Mouse (Mus musculus) B cell, adult 2 months (primary cell): ENCODE results near the gene Rsc1a1.
A peak's percentile ranks its signal among the peaks of the same experiment; 100 is the strongest.

Source experiments
- DNase-seq, 2 experiments: peaks; one replicate each; pipeline ENCODE4 v3.0.0; 2022

Gene Rsc1a1

DNA sequence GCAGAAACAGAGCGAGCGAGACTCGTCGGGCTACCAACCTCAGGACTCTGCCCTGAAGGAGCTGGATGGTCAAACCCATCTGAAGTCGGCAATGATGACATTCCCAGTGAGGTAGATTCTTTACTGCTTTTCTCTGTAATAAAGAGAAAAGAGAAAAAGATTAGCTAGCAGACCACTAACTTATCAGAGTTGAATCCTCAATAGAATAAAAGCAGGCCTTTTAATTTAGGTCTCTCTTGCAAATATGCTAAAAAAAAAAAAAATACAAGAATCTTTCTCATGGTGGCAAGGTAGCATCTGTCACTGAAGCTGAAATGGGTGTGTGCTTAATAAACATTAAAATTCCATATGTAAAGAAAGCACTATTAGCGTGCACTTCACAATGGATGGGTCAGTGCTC is at the start of gene Rsc1a1:
Gene Rsc1a1, minus strand, starts transcription at position 101 of the 400 bp plus-strand sequence.
- DNase-seq = no peak

DNA sequence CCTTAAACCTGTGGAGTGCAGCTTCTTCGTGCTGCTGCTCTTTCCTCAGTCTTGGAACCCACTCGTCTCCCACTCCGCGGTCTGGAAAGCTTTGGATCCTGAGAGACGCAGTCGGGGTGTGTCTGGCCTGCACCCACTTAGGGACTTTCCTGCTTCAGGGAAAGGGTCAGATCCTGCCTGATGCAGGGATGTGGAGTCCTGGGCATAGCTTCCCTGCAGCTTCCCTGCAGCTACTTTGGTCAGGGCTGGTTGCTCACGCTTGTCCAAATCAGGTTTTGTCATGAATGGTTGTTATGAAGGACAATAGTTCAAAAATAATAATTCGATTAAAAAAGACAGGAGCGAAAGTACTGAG is 49.8 kb upstream of the Rsc1a1 start:
- no peak for DNase-seq

DNA sequence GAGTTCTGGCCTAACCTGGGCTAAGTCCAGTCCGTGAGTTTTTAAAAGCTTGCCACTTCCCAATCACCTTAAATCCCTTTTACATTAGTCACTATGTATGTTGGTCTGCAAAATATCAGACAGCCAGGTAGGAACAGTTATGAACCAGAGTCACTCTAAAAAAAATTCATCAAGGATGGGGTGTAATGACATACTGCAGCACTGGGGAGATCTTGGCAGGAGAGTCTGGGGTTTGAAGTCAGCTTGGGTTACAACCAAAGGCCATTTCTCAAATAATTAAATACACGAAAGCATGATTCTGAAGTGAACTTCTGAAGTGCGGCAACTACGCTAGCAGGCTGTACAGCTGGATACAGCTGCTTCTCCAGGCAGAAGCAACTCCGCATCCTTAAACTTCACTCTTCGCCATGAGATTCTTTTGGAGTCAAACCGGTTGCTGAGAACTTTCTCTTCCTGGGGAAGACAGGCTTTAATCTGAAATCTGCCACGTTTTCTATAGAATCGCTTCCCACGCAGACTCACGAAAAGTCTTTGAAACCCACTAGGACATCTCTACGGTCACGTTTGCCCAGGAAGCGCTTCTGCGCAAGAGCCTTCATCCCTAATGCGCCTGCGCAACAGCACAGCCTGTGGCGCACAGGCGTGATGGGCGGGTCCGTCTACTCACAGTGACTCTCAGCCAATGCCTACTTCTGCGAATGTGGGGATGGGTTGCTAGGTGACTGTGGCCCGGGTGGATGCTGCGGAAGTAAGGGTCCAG is 49.2 kb upstream of the Rsc1a1 start:
- peak; percentile 82 to 83 for DNase-seq

DNA sequence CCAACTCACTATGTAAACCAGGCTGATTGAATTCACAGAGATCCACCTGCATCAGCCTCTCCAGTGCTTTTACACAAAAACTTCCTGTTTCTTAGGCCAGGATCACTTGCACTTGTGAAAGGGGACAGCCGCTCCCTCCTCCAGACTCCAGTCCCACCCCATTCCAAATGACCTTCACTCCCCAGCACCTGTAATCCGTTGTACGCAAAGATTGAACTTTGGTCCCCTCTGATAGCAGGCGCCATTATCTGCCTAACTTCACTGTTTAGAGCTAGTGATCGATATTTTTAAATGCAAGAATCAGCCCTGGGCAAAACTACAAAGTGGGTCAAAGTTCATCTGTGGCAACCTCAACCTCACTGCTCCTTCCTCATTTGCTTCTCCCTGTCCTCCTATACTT is 46.4 kb upstream of the Rsc1a1 start:
- DNase-seq = no peak

DNA sequence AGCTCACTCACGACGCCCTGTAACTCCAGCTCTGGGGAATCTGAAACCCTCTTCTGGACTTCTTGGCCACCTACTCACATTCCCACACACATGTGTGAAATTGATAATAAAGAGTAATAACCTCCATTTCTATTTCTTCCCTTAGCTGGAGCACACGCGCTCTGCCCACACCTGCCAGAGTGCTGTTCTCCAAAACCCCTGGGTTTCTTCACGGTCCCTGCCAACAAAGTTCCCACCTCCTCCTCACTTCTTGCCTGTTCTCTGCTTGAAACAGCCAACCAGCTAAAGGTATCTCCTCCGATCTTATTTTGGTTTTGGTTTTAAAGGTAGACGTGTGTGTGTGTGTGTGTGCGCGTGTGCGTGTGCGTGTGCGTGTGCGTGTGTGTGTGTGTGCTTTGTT is 45.0 kb upstream of the Rsc1a1 start:
- no peak for DNase-seq

DNA sequence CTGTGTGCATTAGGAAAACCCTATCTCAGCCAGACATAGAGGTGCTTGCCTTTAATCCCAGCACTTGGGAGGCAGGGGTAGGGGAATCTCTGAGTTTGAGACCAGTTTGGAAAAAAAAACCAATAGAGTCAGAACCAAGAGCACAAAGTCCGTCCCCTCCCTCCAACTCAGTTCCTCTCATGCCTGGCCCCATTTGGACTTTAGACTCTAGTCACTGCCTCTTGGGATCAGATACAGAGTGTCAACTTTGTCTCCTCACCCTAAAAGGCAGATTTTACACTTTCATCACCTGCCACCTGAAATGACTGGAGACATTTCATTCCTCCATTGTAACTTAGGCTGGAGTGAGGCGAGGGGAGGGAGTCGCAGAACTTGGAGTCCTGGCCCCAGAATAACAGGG is 43.9 kb upstream of the Rsc1a1 start:
- no peak for DNase-seq

DNA sequence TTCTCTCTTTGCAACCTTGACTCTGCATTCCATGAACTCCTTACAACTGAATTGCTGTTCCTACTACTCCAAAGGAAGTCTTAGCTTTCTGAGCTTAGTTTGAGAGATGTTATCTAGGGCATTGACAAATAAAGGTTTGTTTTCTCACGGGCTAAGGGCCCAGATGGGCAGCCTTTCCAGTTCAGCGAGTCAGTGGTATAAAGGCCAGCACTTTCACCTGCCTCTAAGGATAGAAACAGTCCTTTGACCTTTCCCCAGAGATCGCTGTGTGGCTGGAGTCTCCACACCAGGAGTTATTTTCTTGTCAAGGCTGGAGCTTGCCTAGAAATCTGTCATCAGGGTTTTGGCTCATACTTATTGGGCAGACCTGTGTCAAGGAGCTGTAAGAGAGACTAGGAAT is 40.3 kb upstream of the Rsc1a1 start:
- DNase-seq = no peak

DNA sequence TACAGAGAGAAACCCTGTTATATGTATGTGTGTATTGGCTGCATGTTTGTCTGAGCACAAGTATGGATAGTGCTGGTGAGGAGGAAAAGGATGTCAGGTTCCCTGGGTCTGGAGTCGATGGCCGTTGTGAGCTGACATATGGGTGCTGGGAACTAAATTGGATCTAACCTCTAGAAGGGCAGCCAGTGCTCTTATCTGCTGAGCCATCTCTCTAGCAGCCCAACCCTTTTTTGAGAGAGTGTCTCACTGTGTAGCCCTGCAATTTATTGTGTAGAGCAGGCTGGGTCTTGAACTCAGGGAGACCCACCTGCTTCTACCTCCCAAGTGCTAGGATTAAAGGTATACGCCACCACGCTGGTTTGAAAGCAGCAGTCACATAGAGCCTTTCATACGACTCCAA is 39.9 kb upstream of the Rsc1a1 start:
- DNase-seq = no peak

DNA sequence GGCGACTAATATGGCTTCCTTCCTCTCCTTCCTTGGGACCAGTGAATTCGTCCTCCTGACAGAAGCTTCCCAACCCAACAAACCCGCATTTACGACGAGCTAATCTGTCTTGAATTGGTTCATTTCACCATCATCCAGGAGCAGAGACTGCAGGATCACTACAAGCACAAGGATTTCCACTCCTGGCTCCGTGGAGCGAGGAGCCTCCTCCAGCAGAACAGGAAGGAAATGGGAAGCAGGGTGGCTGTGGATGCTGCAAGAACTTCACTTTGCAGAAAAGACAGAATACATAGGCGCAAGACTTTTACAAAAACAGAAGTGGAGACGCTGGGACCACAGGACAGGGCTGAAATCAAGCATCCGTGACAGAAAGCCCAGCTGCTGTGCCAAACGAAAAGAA is 39.2 kb upstream of the Rsc1a1 start:
- peak; percentile 32 to 36 for DNase-seq

DNA sequence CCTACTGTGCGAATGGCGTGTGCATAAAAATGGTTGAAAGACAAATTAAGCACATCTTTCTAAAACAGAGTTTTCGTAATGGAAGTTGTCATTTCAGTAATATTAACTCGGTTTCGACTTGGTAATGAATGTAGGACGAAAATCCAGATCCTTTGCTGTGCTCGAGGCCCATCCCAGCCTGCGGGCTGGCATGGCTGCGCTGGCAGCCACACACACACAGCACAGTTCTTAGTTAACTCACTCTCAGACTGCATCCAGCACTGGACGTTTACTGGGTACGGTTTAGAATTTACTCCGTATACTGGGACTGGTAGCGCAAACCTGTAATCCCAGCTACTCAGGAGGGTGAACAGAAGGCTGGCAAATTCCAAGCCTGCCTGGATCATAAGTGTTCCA is 38.3 kb upstream of the Rsc1a1 start:
- no peak for DNase-seq

DNA sequence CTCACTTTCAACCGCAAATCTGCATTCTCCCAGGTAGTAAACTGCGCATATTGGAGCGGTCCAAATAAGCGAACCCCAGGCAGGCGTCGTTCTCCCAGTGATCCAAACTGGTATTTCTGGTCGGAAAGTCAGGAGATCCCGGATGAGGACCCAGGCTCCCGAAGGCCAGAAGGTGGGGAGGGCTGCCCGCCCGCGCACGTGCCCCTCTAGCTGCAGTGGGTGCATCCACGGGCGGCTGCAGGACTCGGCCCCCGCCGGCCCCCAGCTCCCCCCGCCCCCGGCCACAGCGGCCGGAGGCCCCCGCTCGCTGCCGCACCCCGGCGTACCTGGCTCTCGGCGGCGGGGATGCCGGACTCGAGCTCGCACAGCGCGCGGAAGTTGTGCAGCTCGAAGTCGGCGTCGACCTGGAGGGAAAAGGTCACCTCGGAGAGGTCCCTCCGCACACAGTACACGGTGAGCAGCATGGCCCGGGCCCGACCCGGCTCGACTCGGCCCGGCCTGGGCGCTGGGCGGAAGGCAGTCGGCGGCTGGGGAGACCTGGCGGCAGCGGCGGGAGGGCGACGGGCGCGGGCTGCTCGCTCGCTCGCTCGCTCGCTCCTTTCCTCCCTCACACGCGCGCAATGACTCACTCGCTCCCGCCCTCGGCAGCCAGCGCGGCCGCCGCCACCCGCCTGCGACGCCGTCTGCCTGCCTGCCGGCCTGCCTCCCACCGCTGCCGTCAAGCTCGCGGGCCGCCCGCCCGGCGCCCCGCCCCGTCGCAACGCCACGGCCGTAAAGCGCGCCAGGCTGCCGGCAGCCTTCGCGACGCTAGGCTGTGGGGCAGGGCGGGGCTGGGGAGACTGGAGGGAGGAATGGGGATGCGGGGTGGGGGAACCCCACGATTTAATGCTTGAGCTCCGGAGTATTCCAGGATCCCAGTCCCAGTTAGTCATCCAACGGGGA is 37.6 kb upstream of the Rsc1a1 start, which contains the start of gene Ddi2:
Gene Ddi2, minus strand, starts transcription at position 689 of the 942 bp plus-strand sequence.
- DNase-seq = peak; percentile 92 to 93

DNA sequence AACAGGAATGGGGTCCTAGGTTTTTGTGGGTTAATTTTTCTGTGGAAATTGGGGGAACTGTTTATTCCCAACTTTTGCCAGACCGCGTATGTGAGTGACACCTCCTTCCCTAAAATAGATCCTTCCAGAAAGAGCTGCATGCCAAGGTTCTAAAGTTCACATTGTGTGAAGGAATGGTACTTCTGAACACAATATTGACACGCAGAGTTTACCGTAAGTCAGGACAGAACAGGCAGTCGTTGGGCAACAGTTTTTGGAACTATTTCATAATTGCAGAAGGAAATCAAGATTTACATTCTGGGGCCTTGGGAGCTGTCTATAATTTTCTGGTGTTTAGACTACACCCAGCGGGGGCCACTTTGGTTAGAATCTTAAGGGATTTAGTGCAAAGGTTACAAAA is 36.6 kb upstream of the Rsc1a1 start:
- no peak for DNase-seq

DNA sequence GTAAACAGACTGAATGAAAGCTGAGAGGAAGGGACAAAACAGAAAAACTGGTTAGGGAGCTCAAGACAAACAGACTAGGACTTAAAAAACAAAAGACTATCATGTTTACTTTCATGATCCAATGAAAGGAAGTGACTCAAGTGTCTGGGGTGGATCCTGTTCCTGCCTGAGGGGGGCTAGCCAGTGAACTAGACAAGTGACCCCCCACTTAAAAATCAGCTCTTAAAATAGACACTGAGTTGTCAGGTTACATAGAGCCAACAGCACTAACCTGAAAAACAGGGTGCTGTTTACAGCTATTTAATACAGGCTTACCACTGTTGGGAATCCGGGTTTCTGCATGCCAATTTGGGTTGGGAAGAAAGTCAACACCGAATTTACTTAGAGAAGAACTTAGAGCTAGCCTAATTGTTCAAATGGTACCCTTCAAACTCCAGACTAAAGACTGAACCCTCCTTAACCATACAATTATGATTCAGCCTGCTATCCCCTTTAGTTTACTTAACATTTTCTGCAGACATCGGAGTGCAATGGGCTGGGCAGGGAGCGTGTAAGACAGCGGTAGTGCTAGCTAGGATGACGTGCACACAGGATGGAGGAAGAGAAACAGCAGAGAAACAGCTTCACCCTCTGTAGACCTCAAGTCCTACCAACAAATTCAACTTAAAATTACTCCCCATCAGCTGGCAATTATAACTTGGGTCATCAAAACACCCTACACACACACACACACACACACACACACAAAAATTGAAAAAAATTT is 35.5 kb upstream of the Rsc1a1 start:
- peak; percentile 29 to 33 for DNase-seq

DNA sequence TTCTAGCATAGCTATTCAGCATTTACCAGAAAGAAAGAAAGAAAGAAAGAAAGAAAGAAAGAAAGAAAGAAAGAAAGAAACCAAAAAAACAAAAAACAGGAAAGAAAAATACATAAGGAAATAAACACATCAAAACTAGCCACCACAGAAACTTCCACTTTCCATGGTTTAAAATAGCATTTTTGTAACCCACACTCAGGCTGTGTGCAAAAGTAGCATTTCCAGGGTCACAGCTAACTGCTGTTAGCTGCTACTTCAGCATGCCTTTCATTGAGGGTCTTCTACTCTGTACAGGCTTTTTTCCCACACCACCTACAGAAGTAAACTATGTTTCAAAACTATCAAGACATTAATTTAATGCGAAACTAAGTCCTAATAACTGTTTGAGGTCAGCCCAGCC is 33.9 kb upstream of the Rsc1a1 start:
- no peak for DNase-seq

DNA sequence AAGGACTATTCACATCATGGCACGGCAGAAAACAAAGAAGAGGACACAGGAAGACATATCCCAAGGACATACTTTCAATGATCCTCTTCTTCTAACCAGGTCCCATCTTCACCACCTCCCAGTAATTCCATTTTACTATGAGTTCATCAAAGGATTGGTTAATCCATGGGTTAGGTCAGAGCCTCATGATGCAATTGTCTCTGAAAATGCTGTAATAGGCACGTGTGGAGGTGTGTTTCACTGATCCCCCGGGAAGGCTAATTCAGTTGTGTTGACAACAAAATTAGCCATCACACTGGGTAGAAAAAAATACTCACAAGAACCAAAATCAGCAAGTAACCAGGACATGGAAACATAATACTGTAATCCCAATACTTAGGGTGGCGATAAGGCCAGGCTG is 32.2 kb upstream of the Rsc1a1 start:
- DNase-seq = no peak

DNA sequence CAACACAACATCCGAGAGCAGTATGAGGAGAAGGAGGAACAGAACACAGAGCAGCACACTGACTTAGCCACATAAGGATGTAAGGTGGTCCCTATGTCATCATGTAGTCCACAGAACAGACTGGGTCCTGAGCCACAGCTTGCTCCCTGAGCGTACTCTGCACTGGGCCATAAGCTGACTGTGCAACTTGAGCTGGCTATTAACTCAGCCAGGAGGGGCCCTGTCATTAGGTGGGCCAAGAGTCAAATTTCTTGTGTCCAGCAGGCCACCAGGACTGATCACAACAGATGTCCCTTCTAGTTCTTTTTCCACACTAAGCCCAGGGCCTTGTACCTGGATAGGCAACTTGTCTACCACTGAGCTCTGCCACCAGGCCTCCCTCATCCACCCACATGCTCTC is 29.6 kb upstream of the Rsc1a1 start:
- no peak for DNase-seq

DNA sequence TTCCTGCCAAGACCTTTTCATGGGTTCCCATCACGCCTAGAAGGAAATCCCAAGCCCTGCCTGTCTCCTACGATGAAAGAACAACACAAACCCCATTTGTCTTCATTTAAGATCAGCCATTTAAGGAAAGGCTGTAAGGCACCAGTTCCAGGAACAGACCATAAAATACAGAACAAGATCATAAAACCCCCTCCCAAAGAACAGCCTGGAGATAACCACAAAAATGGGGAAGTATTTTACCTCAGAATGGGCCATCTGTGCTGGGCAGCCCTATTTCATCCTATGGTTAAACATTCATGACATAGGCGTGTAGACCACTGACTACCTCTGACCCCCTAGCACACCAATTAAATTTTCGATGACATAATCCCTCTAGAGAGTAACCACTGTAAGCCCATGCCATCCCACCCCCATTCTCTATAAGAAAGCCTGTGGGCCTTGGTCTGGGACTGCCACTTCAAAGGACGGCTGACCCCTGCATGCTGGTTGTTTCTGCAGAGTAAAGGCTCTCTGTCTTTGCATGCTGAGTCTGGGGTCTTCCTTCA is 28.3 kb upstream of the Rsc1a1 start:
- peak; percentile 24 to 28 for DNase-seq

DNA sequence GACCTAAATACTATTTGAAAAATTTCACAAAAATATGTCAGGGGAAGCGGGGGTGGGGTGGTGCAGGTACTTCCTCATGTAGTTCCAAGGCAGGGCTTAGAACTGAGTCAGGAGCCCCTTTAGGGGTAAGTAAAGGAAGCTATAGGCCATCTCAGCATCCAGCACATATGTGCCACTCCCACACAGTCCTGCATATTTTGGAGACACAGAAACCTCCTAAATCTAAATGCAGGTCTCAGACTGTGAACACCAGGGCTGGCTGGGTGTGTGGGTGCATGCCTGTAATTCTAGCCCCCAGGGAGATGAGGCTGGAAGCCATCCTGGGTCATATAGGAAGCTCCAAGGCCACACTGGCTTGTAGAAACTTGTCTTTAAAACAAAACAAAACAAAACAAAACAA is 25.9 kb upstream of the Rsc1a1 start:
- no peak for DNase-seq

DNA sequence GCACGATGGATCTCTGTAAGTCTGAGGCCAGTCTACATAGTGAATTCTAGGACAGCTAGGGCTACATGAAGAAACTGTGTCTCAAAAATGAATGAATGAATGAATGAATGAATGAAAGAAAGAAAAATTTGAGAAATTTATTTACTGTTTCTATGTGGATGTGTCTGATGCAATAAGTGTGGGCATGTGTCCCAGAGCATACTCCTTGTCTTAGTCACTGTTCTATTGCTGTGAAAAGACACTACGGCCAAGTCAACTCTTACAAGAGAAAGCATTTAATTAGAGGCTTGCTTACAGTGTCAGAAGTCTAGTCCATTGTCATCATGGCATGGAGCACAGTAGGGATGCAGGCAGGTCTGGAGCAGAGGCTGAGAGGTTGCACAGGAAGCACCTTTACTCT is 23.6 kb upstream of the Rsc1a1 start:
- no peak for DNase-seq

DNA sequence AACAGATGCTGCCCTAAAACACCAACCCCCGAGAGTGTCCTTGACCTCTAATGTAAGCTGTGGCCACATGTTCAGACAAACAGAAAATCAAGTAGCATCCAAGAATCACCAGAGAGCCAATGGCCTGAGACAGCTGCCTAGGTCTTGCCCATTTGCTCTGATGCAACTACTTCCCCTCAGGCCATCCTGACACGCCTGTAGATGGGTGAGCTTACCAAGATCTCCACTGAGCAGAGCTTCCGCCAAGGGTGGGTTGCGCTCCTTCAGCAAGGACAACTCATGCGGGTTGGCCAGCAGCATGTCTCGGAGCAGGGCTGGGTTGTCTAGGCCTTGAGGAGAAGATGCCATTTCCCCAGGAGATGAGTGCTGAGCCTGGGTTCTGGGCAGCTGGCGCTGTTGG is 22.6 kb upstream of the Rsc1a1 start:
- DNase-seq = no peak

DNA sequence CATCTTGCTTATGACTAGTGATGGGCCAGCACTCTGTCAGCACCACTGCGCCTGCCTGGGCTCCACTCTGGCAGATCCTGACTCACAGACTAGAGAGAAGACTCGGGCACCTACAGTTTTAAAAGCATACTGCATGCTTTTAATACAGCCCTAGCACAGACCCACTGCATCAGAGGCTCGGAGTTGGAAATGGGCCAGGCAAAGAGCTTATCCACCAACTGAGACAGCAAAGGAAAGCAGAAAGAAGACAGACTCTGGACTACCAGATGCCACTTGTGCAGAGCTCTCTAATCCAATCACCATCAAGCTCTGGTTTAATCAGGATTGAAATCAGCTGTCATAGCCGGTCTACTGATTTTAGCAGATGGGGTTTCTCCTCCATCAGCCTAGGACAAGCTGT is 19.9 kb upstream of the Rsc1a1 start:
- no peak for DNase-seq

DNA sequence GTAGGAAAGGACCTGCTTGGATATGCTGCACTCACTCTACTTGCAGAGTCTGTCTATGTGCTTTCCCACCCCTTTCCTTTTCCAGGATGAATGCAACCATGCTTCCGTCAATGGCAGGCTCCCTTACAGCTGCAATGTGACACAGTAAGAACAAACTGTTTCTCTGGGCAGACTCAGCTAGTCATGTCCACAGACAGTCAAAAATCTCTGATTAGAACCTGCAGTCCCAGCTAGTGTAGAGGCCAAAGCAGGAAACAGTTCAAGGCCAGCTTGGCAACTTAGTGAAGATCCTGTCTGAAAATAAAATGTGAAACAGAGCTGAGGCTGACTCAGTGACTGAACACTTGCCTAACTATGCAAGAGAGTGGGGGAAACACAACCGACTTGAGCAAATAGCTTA is 19.2 kb upstream of the Rsc1a1 start:
- no peak for DNase-seq

DNA sequence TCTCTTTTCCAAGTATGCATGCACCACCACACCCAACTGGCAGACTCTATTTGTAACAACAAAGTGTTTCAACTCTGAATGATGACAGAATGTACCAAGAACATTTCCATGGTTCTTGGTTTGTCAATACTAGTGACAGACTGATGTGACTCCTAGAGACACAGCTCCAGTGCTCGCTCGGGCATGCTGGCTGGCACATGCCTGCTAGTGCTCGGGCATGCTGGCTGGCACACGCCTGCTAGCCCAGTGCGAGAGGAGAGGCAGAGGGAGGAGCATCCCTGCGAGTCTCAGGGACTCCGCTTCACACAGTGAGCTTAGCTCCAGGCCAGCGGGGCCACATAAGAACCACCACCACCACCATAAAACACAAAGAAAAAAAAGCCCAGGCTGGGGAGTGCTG is 9.3 kb upstream of the Rsc1a1 start:
- DNase-seq = no peak
